Mouse (Mus musculus) liver, adult 2 months (tissue): ENCODE measurements around the gene Gpam.

Source experiments
- CTCF ChIP-seq: fragments of 200-500 bp; IDR thresholded peaks from 2 replicates; pipeline ENCODE4 v1.5.1; 2011; ENCODE audit warnings: low read depth, low read length, control low read depth
- POLR2A ChIP-seq: fragments of 200-500 bp; IDR thresholded peaks from 2 replicates; pipeline ENCODE4 v1.6.1; 2011; ENCODE audit warnings: low read length, control low read depth; ENCODE audit not compliant: insufficient read depth; ENCODE audit errors: extremely low read depth

- TF ChIP-seq POLR2A (no peak), CTCF (no peak)
Measured at GRCm38 (mm10) chr19:55138506-55138905, 11.5 kb upstream of the Gpam start.
